ENCODE assay signal across 10 mouse cellular contexts in genomic region chr7:66120702-66121396, GRCm38 (mm10). TPM values are rescaled to one million over a fixed set of nuclear protein-coding genes. Genes with fewer than 3 reads are reported as not detected.
DNase-seq lines count a peak whose midpoint lies in the region; ATAC-seq lines count a peak whose summit lies in the region.
"Had no signal": no experiment of that assay in that cellular context is flagged by ENCODE, and none has a peak within 500 bp of the region (broad histone marks: within the 10 kb centered on the region; RNA-seq: fewer than 3 reads in every experiment).

No protein-coding gene starts in this region.

- H3K4me1 ChIP-seq in forebrain, embryonic 13.5 days, result peaks cover 58% of the 10 kb centered on the region
- 0 out of 2 replicates have a peak, but pooled peaks cover 6% of the 10 kb centered on the region for H3K4me1 ChIP-seq in forebrain, embryonic 11.5 days (replicated peaks; ENCODE audit: control insufficient read depth, insufficient read depth, low read length)
- peaks cover 20% of the 10 kb centered on the region for H3K4me1 ChIP-seq in midbrain, embryonic 12.5 days
- H3K4me1 ChIP-seq in midbrain, embryonic 16.5 days (ENCODE audit: control insufficient read depth, insufficient read depth, low read length), result peaks cover 31% of the 10 kb centered on the region
- peaks cover 58% of the 10 kb centered on the region for H3K4me1 ChIP-seq in embryonic facial prominence, embryonic 13.5 days

- peaks cover 8% of the 10 kb centered on the region for H3K36me3 ChIP-seq in forebrain, embryonic 13.5 days (ENCODE audit: poor library complexity, severe bottlenecking)
- H3K36me3 ChIP-seq in forebrain, embryonic 11.5 days (ENCODE audit: control insufficient read depth, insufficient read depth, low read length), result peaks cover 5% of the 10 kb centered on the region; the same call in 1 of the 2 replicates
- H3K36me3 ChIP-seq in midbrain, embryonic 12.5 days, result peaks cover 7% of the 10 kb centered on the region
- H3K36me3 ChIP-seq in midbrain, embryonic 16.5 days (ENCODE audit: control insufficient read depth, insufficient read depth, low read length), result peaks cover 5% of the 10 kb centered on the region; the same call in 1 of the 2 replicates
- peaks cover 15% of the 10 kb centered on the region for H3K36me3 ChIP-seq in embryonic facial prominence, embryonic 13.5 days

- H3K4me3 ChIP-seq in forebrain, embryonic 13.5 days, result no peak overlapping the region
- H3K4me3 ChIP-seq in forebrain, embryonic 11.5 days (ENCODE audit: low read depth, low read length), result no peak overlapping the region
- H3K4me3 ChIP-seq in midbrain, embryonic 12.5 days, result no peak overlapping the region
- no peak overlapping the region for H3K4me3 ChIP-seq in midbrain, embryonic 16.5 days (ENCODE audit: low read depth, low read length)
- no peak overlapping the region for H3K4me3 ChIP-seq in embryonic facial prominence, embryonic 13.5 days
- H3K4me3 ChIP-seq: limb, embryonic 13.5 days had no signal

- peak; percentile 62; the same call in 1 of the 2 replicates for ATAC-seq in forebrain, embryonic 13.5 days
- ATAC-seq in forebrain, embryonic 11.5 days (replicated peaks; ENCODE audit: low FRiP score), result no peak
- no peak for ATAC-seq in midbrain, embryonic 12.5 days (ENCODE audit: low FRiP score, low read depth)
- ATAC-seq in midbrain, embryonic 16.5 days, result no peak
- no peak for ATAC-seq in embryonic facial prominence, embryonic 13.5 days (ENCODE audit: insufficient number of reproducible peaks, insufficient read depth, low FRiP score, low TSS enrichment, low read depth)
- ATAC-seq in monocyte, adult 5-6 weeks (replicated peaks; ENCODE audit: insufficient number of reproducible peaks, low FRiP score, low TSS enrichment, poor library complexity, severe bottlenecking), result peak; percentile 63; the same call in 1 of the 2 replicates

- H3K9me3 ChIP-seq in forebrain, embryonic 13.5 days (replicated peaks), result no peaks in the 10 kb centered on the region
- H3K9me3 ChIP-seq in forebrain, embryonic 11.5 days (ENCODE audit: control insufficient read depth, low read length), result no peaks in the 10 kb centered on the region
- H3K9me3 ChIP-seq in midbrain, embryonic 12.5 days, result no peaks in the 10 kb centered on the region
- no peaks in the 10 kb centered on the region for H3K9me3 ChIP-seq in midbrain, embryonic 16.5 days (replicated peaks; ENCODE audit: control insufficient read depth, low read length, poor library complexity, severe bottlenecking)
- H3K9me3 ChIP-seq in embryonic facial prominence, embryonic 13.5 days, result no peaks in the 10 kb centered on the region
- H3K9me3 ChIP-seq: limb, embryonic 13.5 days had no signal

- H3K9ac ChIP-seq in forebrain, embryonic 13.5 days, result no peak overlapping the region
- H3K9ac ChIP-seq in forebrain, embryonic 11.5 days (ENCODE audit: low read length), result no peak overlapping the region
- no peak overlapping the region for H3K9ac ChIP-seq in midbrain, embryonic 12.5 days (replicated peaks)
- no peak overlapping the region for H3K9ac ChIP-seq in midbrain, embryonic 16.5 days (ENCODE audit: low read depth, low read length)
- H3K9ac ChIP-seq in embryonic facial prominence, embryonic 13.5 days, result no peak overlapping the region
- H3K9ac ChIP-seq: limb, embryonic 13.5 days had no signal

- H3K27ac ChIP-seq in forebrain, embryonic 13.5 days, result peak overlapping the region; percentile 2
- no peak overlapping the region for H3K27ac ChIP-seq in forebrain, embryonic 11.5 days (ENCODE audit: low read depth, low read length)
- H3K27ac ChIP-seq in midbrain, embryonic 12.5 days (replicated peaks), result peak overlapping the region; percentile 36; the same call in 1 of the 2 replicates
- H3K27ac ChIP-seq in midbrain, embryonic 16.5 days (ENCODE audit: low read length), result no peak overlapping the region
- H3K27ac ChIP-seq in embryonic facial prominence, embryonic 13.5 days, result 0 out of 2 replicates have a peak overlapping the region, but pooled peaks have one; percentile 14
- H3K27ac ChIP-seq: limb, embryonic 13.5 days had no signal

- no peaks in the 10 kb centered on the region for H3K27me3 ChIP-seq in forebrain, embryonic 13.5 days
- no peaks in the 10 kb centered on the region for H3K27me3 ChIP-seq in forebrain, embryonic 11.5 days (ENCODE audit: control insufficient read depth, insufficient read depth, low read length)
- H3K27me3 ChIP-seq in midbrain, embryonic 12.5 days, result no peaks in the 10 kb centered on the region
- no peaks in the 10 kb centered on the region for H3K27me3 ChIP-seq in midbrain, embryonic 16.5 days (ENCODE audit: control insufficient read depth, insufficient read depth, low read depth, low read length)
- no peaks in the 10 kb centered on the region for H3K27me3 ChIP-seq in embryonic facial prominence, embryonic 13.5 days
- H3K27me3 ChIP-seq: limb, embryonic 13.5 days had no signal

- 65% methylated on average over 7 of the region's 7 CpGs for WGBS in forebrain, embryonic 13.5 days
- 78% methylated on average over 7 of the region's 7 CpGs for WGBS in forebrain, embryonic 11.5 days
- WGBS in midbrain, embryonic 12.5 days, result 77% methylated on average over 7 of the region's 7 CpGs
- 62% methylated on average over 7 of the region's 7 CpGs for WGBS in midbrain, embryonic 16.5 days
- 27% methylated on average over 7 of the region's 7 CpGs for WGBS in embryonic facial prominence, embryonic 13.5 days

- no peak for DNase-seq in forebrain, embryonic 11.5 days (ENCODE audit: low spot score)
- DNase-seq in embryo, embryonic 10 days (ENCODE audit: low spot score), result no peak
- DNase-seq in layer of hippocampus, adult 9-11 months, result no peak
- DNase-seq: adrenal gland, postnatal 10 days had no signal

- H3K4me2 ChIP-seq in forebrain, embryonic 13.5 days, result no peak overlapping the region
- H3K4me2 ChIP-seq in forebrain, embryonic 11.5 days (ENCODE audit: low read depth, low read length, severe bottlenecking), result no peak overlapping the region
- H3K4me2 ChIP-seq in midbrain, embryonic 12.5 days (replicated peaks), result no peak overlapping the region
- no peak overlapping the region for H3K4me2 ChIP-seq in midbrain, embryonic 16.5 days (ENCODE audit: low read length)
- no peak overlapping the region for H3K4me2 ChIP-seq in embryonic facial prominence, embryonic 13.5 days
- H3K4me2 ChIP-seq: limb, embryonic 13.5 days had no signal

RNA-seq across cellular contexts. Expression of gene Chsy1, which starts 11.5 kb away (rescaled TPM):
- 14.2 and 14.5 TPM in 2 replicates for polyA plus RNA-seq in forebrain, embryonic 13.5 days (2015; fragmentation: Nextera tagmentation; extraction: Ambion mirVana)
- polyA plus RNA-seq in forebrain, embryonic 11.5 days (2014; fragmentation: Nextera tagmentation; extraction: Ambion mirVana), result 17.7 and 18.6 TPM in 2 replicates
- 13.2 and 13.3 TPM in 2 replicates for polyA plus RNA-seq in midbrain, embryonic 12.5 days (2016; fragmentation: Nextera tagmentation; extraction: Ambion mirVana)
- 8.8 and 9.9 TPM in 2 replicates for polyA plus RNA-seq in midbrain, embryonic 16.5 days (2015; fragmentation: Nextera tagmentation; extraction: Ambion mirVana)
- polyA plus RNA-seq in embryonic facial prominence, embryonic 13.5 days (2015; fragmentation: Nextera tagmentation; extraction: Ambion mirVana), result 22.7 and 24.4 TPM in 2 replicates
- 91.3 to 286 TPM (median 103 TPM) in 3 replicates for total RNA-seq in monocyte, adult 5-6 weeks (2017)

RNA-seq across cellular contexts. Expression of gene Selenos, which starts 41.4 kb away (rescaled TPM):
- 70.7 TPM in 2 replicates for polyA plus RNA-seq in forebrain, embryonic 13.5 days (2015; fragmentation: Nextera tagmentation; extraction: Ambion mirVana)
- polyA plus RNA-seq in forebrain, embryonic 11.5 days (2014; fragmentation: Nextera tagmentation; extraction: Ambion mirVana), result 62.8 and 64.2 TPM in 2 replicates
- 75.6 and 76.8 TPM in 2 replicates for polyA plus RNA-seq in midbrain, embryonic 12.5 days (2016; fragmentation: Nextera tagmentation; extraction: Ambion mirVana)
- 87.3 and 89.6 TPM in 2 replicates for polyA plus RNA-seq in midbrain, embryonic 16.5 days (2015; fragmentation: Nextera tagmentation; extraction: Ambion mirVana)
- 111 and 113 TPM in 2 replicates for polyA plus RNA-seq in embryonic facial prominence, embryonic 13.5 days (2015; fragmentation: Nextera tagmentation; extraction: Ambion mirVana)
- 102 to 127 TPM (median 106 TPM) in 3 replicates for total RNA-seq in monocyte, adult 5-6 weeks (2017)

Comparison
In these comparisons a context has a peak if more than half of its experiments do, and no peak if none do; other contexts are left out.
1. ATAC-seq: peak in forebrain, embryonic 13.5 days (single experiment) and monocyte, adult 5-6 weeks (single experiment); none in forebrain, embryonic 11.5 days (single experiment), midbrain, embryonic 12.5 days (single experiment), midbrain, embryonic 16.5 days (single experiment) and embryonic facial prominence, embryonic 13.5 days (single experiment).
2. H3K27ac ChIP-seq: peak in forebrain, embryonic 13.5 days (single experiment), midbrain, embryonic 12.5 days (single experiment) and embryonic facial prominence, embryonic 13.5 days (single experiment); none in forebrain, embryonic 11.5 days (single experiment) and midbrain, embryonic 16.5 days (single experiment).